Mouse (Mus musculus) CD4-positive, CD25-positive, alpha-beta regulatory T cell, adult 4 months (primary cell): ENCODE results near the gene Prdx5. TPM values are rescaled to one million over a fixed set of nuclear protein-coding genes. Genes with fewer than 3 reads are reported as not detected.

ENCODE experiments used
- ATAC-seq: one replicate; pipeline ENCODE4 v1.8.0; 2017
- polyA plus RNA-seq, 2 experiments: library from polyadenylated mRNA; unstranded; fragments of 100-300 nt; shearing (Covaris generic); gene quantifications; one replicate each; pipeline ENCODE4 v1.2.1; 2017

Gene Prdx5
- polyA plus RNA-seq, 2 experiments from 2014 or later, result 224 to 246 TPM

- ATAC-seq, result no peak
These were observed 26.4 kb upstream of the Prdx5 start for GRCm38 (mm10) chr19:6936299-6936698.

- ATAC-seq, result no peak
These were observed 24.5 kb upstream of the Prdx5 start, which contains the start of gene Kcnk4 for GRCm38 (mm10) chr19:6934195-6934977. Kcnk4 (minus strand) TSS chr19:6934515.

- no peak for ATAC-seq
These were observed 23.7 kb upstream of the Prdx5 start for GRCm38 (mm10) chr19:6933436-6934194.

- no peak for ATAC-seq
These were observed 23.2 kb upstream of the Prdx5 start for GRCm38 (mm10) chr19:6933102-6933435.

GRCm38 (mm10) chr19:6932018-6932417 lies 22.1 kb upstream of the Prdx5 start:
- ATAC-seq, result no peak

GRCm38 (mm10) chr19:6931002-6931401 lies 21.1 kb upstream of the Prdx5 start:
- ATAC-seq, result no peak

- no peak for ATAC-seq
These were observed 18.2 kb upstream of the Prdx5 start for GRCm38 (mm10) chr19:6928080-6928479.

GRCm38 (mm10) chr19:6926559-6927255 lies 16.8 kb upstream of the Prdx5 start:
- ATAC-seq, result no peak

GRCm38 (mm10) chr19:6925611-6926329 lies 15.9 kb upstream of the Prdx5 start:
- no peak for ATAC-seq

- ATAC-seq, result no peak
These were observed 15.3 kb upstream of the Prdx5 start, which contains the start of gene Catsperz for GRCm38 (mm10) chr19:6925307-6925573. Catsperz (minus strand) TSS chr19:6925380.

GRCm38 (mm10) chr19:6924461-6925306 lies 14.8 kb upstream of the Prdx5 start:
- ATAC-seq, result no peak

GRCm38 (mm10) chr19:6922901-6923735 lies 13.2 kb upstream of the Prdx5 start:
- ATAC-seq, result no peak

- peak; percentile 94 for ATAC-seq
These were observed 12.0 kb upstream of the Prdx5 start, which contains the start of gene Esrra for GRCm38 (mm10) chr19:6921647-6922567. Esrra (minus strand) TSS chr19:6921813.

- ATAC-seq, result no peak
These were observed 11.1 kb upstream of the Prdx5 start for GRCm38 (mm10) chr19:6920741-6921636.

- ATAC-seq, result no peak
These were observed 10.2 kb upstream of the Prdx5 start for GRCm38 (mm10) chr19:6919876-6920740.

- no peak for ATAC-seq
These were observed 9.5 kb upstream of the Prdx5 start for GRCm38 (mm10) chr19:6919431-6919830.

GRCm38 (mm10) chr19:6918321-6918720 lies 8.4 kb upstream of the Prdx5 start:
- ATAC-seq, result no peak

- ATAC-seq, result no peak
These were observed 6.6 kb upstream of the Prdx5 start for GRCm38 (mm10) chr19:6916496-6916895.
